Mouse (Mus musculus): Measurements from ENCODE around the gene Chrnb2. TPM values are rescaled to one million over a fixed set of nuclear protein-coding genes. Genes with fewer than 3 reads are reported as not detected.
A peak's percentile ranks its signal among the peaks of the same experiment; 100 is the strongest.

Chrnb2 gene
- total and polyA plus RNA-seq, 3 experiments, result 0.14 to 0.35 (median 0.16) TPM

DNA sequence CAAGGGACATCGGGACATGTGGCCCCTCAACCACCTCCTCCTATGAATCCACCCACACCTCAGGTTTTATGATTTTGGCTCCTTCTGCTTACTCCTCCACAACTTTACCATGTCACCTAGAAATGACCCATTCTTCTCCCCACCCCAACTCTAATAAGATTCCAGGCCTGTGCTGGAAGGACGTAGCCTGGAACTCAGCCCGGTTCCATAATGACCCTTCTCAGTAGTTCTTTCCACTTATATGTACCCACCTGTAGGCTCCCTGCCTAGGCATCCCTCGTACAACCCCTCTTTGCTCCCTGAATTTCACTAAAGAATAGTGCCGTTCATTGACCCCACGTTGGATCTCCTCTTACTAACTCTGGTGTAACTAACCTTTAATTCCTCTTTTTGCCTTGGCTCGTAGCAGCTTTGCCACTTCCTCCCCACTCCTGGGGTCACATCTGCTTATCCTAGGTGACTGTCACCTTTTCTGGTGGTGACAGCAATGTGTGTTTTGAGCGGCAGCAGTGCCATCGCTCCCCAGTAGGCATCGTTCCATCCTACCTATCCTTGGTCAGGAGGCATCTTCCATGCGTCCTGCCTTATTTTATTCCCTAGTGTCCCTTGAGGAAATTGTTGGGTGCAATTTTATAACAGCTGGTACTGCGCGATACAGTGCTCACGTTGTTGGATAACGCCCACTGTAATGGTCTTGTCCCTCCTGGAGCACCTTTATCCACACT is 10.0 kb upstream of the Chrnb2 start:
- Histone ChIP-seq H3K4me3 (peak overlapping the region; percentile 74), H3K79me2 (replicated peaks; ENCODE audit: control insufficient read depth, insufficient read depth, low read length) (no peaks in the 10 kb centered on the region), H3K27ac (peak overlapping the region; percentile 81), H3K4me1 (ENCODE audit: control insufficient read depth, insufficient read depth, low read length) (peaks cover 10% of the 10 kb centered on the region), H3K9ac (ENCODE audit: low read depth, low read length) (peak overlapping the region; percentile 89), H3K27me3 (ENCODE audit: control insufficient read depth, insufficient read depth, low read length) (no peaks in the 10 kb centered on the region), H3K36me3 (ENCODE audit: control insufficient read depth, insufficient read depth, low read length) (no peaks in the 10 kb centered on the region; the same call in 1 of the 2 replicates)
- whole genome bisulfite sequencing, result 17% methylated on average over 15 of the region's 15 CpGs
- intact Hi-C loops (cut with DNase I), result loop anchor here (5.0 kb wide), 1 partner anchor 262 kb away; no protein-coding TSS in a partner anchor
- no peak for TF ChIP-seq POLR2A (IDR thresholded peaks at IDR 0.05; ENCODE audit: insufficient read depth, low read depth, low read length)
- no peak for TF ChIP-seq CTCF (IDR thresholded peaks at IDR 0.05)
- TF ChIP-seq EP300 (IDR thresholded peaks at IDR 0.05; ENCODE audit: insufficient read depth, low read depth, low read length), result no peak
- DNase-seq, result peak in 1 of 2 experiments; percentile 15

DNA sequence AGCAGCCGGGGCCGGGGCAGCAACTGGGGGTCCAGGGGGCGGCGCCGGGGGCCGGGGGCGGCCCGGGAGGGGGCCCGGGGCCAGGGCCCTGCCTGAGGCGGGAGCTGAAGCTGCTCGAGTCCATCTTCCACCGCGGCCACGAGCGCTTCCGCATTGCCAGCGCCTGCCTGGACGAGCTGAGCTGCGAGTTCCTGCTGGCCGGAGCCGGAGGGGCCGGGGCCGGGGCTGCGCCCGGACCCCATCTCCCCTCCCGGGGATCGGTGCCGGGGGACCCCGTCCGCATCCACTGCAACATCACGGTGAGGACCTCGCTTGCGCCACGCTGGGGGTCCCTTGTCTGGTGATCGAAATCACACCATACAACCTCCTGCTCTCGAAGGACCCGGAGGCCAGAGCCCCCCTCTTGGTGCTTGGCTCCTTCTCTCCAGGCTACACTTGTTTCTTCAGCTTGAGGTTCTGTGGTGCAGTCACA is 9.3 kb upstream of the Chrnb2 start:
- H3K9ac ChIP-seq (ENCODE audit: low read depth, low read length), result peak overlapping the region; percentile 89
- H3K27me3 ChIP-seq (ENCODE audit: control insufficient read depth, insufficient read depth, low read length), result no peaks in the 10 kb centered on the region
- peak overlapping the region; percentile 81 for H3K27ac ChIP-seq
- H3K4me1 ChIP-seq (ENCODE audit: control insufficient read depth, insufficient read depth, low read length), result peaks cover 10% of the 10 kb centered on the region
- H3K36me3 ChIP-seq (ENCODE audit: control insufficient read depth, insufficient read depth, low read length), result no peaks in the 10 kb centered on the region; the same call in 1 of the 2 replicates
- no peaks in the 10 kb centered on the region for H3K79me2 ChIP-seq (replicated peaks; ENCODE audit: control insufficient read depth, insufficient read depth, low read length)
- DNase-seq, result no peak
- peak overlapping the region; percentile 74 for H3K4me3 ChIP-seq
- TF ChIP-seq POLR2A (IDR thresholded peaks at IDR 0.05; ENCODE audit: insufficient read depth, low read depth, low read length), result no peak
- no peak for TF ChIP-seq CTCF (IDR thresholded peaks at IDR 0.05)
- TF ChIP-seq EP300 (IDR thresholded peaks at IDR 0.05; ENCODE audit: insufficient read depth, low read depth, low read length), result no peak
- intact Hi-C loops (cut with DNase I), result loop anchor here (2.0 to 5.0 kb wide), 2 partner anchors 261 to 305 kb away; no protein-coding TSS in a partner anchor
- WGBS, result 1% methylated on average over 34 of the region's 37 CpGs

DNA sequence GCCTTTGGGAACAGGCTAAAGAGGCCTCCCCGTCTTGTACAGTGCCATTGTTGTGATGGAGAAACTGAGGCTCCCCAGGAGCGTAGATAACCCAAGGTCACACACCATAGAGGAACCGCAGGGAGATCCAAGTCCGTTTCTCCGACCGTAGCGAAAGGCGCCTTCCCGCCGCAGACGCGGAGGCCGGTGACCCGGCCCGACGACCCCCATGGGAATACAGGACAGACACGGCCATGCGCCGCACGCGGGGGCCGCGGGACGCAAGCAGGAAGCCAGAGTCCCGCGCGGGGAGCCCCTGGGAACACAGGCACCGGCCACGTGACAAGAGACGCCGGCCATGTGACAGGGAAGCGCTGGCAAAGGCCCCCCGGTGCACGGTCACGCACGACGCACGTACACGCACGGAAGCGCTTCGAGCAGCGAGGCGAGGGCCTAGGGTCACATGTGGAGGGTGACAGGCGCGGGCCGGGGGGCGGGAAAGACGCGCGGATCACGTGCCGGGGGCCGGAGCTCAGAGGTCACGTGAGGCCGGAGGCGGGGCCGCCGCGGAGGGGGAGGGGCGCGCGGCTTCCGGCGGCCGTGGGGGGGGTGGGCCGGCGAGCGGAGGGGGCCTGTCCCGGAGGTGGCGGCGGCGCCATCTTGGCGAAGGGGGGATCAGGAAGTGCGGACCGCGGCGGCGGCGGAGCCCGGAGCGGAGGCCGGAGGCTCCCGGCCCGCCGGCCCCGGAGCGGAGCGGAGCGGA is 8.7 kb upstream of the Chrnb2 start, which contains the start of gene Ube2q1:
TSS of gene Ube2q1 (plus strand) at position 649 of the 742 bp plus-strand sequence.
- H3K27ac ChIP-seq, result peak within 1 kb of the TSS; percentile 81
- DNase-seq, result peak; percentile 95 to 97
- WGBS, result 1% methylated on average over 72 of the region's 90 CpGs

DNA sequence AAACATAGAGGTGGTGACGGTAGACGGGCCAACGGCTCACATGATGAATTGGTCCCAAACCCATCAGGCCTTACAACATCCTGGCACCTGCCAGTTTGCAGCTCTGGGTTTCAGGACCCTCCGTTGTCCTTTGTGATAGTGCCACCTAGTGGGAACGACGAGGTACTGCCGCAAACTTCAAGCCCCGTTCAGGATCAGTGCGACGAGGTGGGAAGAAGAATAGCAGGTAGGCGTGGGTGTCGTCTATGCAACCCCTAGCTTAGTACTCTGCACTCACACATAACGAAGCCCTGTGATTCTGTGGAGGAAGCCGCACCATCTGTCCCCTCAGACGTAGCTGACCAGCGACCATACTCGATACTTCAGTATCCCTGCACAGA is 8.1 kb upstream of the Chrnb2 start:
- Histone ChIP-seq H3K4me3 (peak overlapping the region; percentile 74), H3K4me1 (ENCODE audit: control insufficient read depth, insufficient read depth, low read length) (peaks cover 10% of the 10 kb centered on the region), H3K9ac (ENCODE audit: low read depth, low read length) (peak overlapping the region; percentile 69), H3K79me2 (replicated peaks; ENCODE audit: control insufficient read depth, insufficient read depth, low read length) (no peaks in the 10 kb centered on the region), H3K27me3 (ENCODE audit: control insufficient read depth, insufficient read depth, low read length) (no peaks in the 10 kb centered on the region), H3K27ac (peak overlapping the region; percentile 81), H3K36me3 (ENCODE audit: control insufficient read depth, insufficient read depth, low read length) (no peaks in the 10 kb centered on the region; the same call in 1 of the 2 replicates)
- DNase-seq, result peak; percentile 79 to 81
- peak; percentile 98 for TF ChIP-seq CTCF (IDR thresholded peaks at IDR 0.05)
- TF ChIP-seq POLR2A (IDR thresholded peaks at IDR 0.05; ENCODE audit: insufficient read depth, low read depth, low read length), result no peak
- peak; percentile 89 for TF ChIP-seq EP300 (IDR thresholded peaks at IDR 0.05; ENCODE audit: insufficient read depth, low read depth, low read length)
- intact Hi-C loops (cut with DNase I), result loop anchor here (1.0 to 5.0 kb wide), 4 partner anchors 42 to 306 kb away; no protein-coding TSS in a partner anchor
- under 1% methylated on average over 17 of the region's 17 CpGs for WGBS

More for the DNA sequence above, 8.7 kb upstream of the Chrnb2 start, which contains the start of gene Ube2q1:
- H3K9ac ChIP-seq (ENCODE audit: low read depth, low read length), result peak within 1 kb of the TSS; percentile 89
- H3K27me3 ChIP-seq (ENCODE audit: control insufficient read depth, insufficient read depth, low read length), result no peaks in the 10 kb centered on the region
- H3K4me3 ChIP-seq, result peak within 1 kb of the TSS; percentile 74
- intact Hi-C loops (cut with DNase I), result loop anchor here (1.0 to 5.0 kb wide), 4 partner anchors 43 to 306 kb away; no protein-coding TSS in a partner anchor
- H3K36me3 ChIP-seq (ENCODE audit: control insufficient read depth, insufficient read depth, low read length), result no peaks in the 10 kb centered on the region; the same call in 1 of the 2 replicates
- H3K79me2 ChIP-seq (replicated peaks; ENCODE audit: control insufficient read depth, insufficient read depth, low read length), result no peaks in the 10 kb centered on the region
- H3K4me1 ChIP-seq (ENCODE audit: control insufficient read depth, insufficient read depth, low read length), result peaks cover 10% of the 10 kb centered on the region
- TF ChIP-seq POLR2A (IDR thresholded peaks at IDR 0.05; ENCODE audit: insufficient read depth, low read depth, low read length), result no peak
- peak; percentile 65; the same call in 1 of the 2 replicates for TF ChIP-seq EP300 (IDR thresholded peaks at IDR 0.05; ENCODE audit: insufficient read depth, low read depth, low read length)

DNA sequence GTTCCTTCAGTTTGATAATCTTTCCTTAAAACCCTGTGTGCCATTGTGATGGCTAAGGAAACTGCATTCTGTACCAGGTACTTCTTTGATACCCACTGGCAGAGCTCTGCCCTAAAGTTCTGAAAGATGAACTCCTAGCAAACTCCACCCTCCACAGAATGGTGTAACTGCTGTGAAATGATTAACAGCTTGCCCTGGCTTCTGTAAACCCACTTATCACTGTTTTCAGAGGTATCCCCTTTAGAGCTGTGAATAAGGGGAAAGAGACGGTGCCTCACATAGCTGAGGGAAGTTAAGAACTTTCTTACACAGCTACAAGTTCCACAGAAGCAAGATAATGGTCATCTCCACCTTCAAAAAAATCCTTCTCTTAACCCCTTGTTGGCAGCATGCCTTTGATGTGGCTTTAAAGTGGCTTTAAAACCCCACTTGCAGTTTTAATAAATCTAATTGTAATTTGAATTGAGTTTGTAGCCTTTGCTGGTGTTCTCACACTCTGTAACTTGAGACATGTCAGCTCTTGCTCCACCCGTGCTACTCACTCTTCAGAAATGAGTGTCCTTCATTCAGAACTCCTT is 6.1 kb upstream of the Chrnb2 start:
- H3K27ac ChIP-seq, result no peak overlapping the region
- TF ChIP-seq CTCF (IDR thresholded peaks at IDR 0.05) (no peak), EP300 (IDR thresholded peaks at IDR 0.05; ENCODE audit: insufficient read depth, low read depth, low read length) (no peak), POLR2A (IDR thresholded peaks at IDR 0.05; ENCODE audit: insufficient read depth, low read depth, low read length) (no peak)
- no peaks in the 10 kb centered on the region; the same call in 1 of the 2 replicates for H3K36me3 ChIP-seq (ENCODE audit: control insufficient read depth, insufficient read depth, low read length)
- intact Hi-C loops (cut with DNase I), result loop anchor here (5.0 kb wide), 1 partner anchor 258 kb away; no protein-coding TSS in a partner anchor
- peaks cover 10% of the 10 kb centered on the region for H3K4me1 ChIP-seq (ENCODE audit: control insufficient read depth, insufficient read depth, low read length)
- no peak for DNase-seq
- no peaks in the 10 kb centered on the region for H3K27me3 ChIP-seq (ENCODE audit: control insufficient read depth, insufficient read depth, low read length)
- H3K79me2 ChIP-seq (replicated peaks; ENCODE audit: control insufficient read depth, insufficient read depth, low read length), result no peaks in the 10 kb centered on the region
- WGBS, result 54% methylated on average over 2 of the region's 2 CpGs
- no peak overlapping the region for H3K9ac ChIP-seq (ENCODE audit: low read depth, low read length)
- H3K4me3 ChIP-seq, result no peak overlapping the region

Measured in heart, adult 2 months (tissue).